9 mouse cellular contexts compared by ENCODE assay signal in the genomic region with DNA sequence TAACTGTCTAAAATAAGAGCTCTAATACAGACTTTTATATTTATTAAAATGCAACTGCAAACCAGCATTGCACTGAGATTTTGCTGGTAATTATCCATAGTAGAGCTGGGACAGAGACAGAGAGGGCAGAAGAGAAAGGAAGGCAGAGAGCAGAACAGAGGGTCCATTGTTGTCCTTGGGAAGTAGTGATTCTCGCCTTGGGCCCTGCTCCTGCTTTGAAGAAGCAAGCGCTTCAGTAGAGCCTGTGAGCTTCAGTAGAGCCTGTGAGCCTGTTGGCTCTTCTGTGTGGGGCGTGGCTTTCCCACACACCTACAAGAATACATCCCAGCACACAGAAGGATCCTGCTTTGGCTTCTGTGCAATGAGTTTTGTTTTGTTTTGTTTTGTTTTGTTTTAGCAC. TPM values are rescaled to one million over a fixed set of nuclear protein-coding genes. Genes with fewer than 3 reads are reported as not detected.
DNase-seq lines count a peak whose midpoint lies in the region; ATAC-seq and TF ChIP-seq lines count a peak whose summit lies in the region.
"Had no signal": no experiment of that assay in that cellular context is flagged by ENCODE, and none has a peak within 500 bp of the region (broad histone marks: within the 10 kb centered on the region; RNA-seq: fewer than 3 reads in every experiment).

No protein-coding gene starts in this region.

- WGBS in forebrain, embryonic 15.5 days, result 21% methylated on average over 3 of the region's 3 CpGs
- 41% methylated on average over 3 of the region's 3 CpGs for WGBS in midbrain, embryonic 10.5 days
- 63% methylated on average over 3 of the region's 3 CpGs for WGBS in lung, postnatal 0 days

- no peak overlapping the region for H3K4me2 ChIP-seq in forebrain, embryonic 15.5 days (replicated peaks)
- no peak overlapping the region for H3K4me2 ChIP-seq in lung, postnatal 0 days (replicated peaks; ENCODE audit: low read depth, low read length)

- H3K27me3 ChIP-seq in forebrain, embryonic 15.5 days, result no peaks in the 10 kb centered on the region
- H3K27me3 ChIP-seq in midbrain, embryonic 10.5 days (ENCODE audit: low read depth, poor library complexity, severe bottlenecking), result no peaks in the 10 kb centered on the region
- H3K27me3 ChIP-seq in lung, postnatal 0 days (replicated peaks; ENCODE audit: insufficient read depth, low read length), result no peaks in the 10 kb centered on the region

- no peak overlapping the region for H3K4me3 ChIP-seq in forebrain, embryonic 15.5 days
- no peak overlapping the region for H3K4me3 ChIP-seq in midbrain, embryonic 10.5 days
- no peak overlapping the region for H3K4me3 ChIP-seq in lung, postnatal 0 days (ENCODE audit: low read depth, low read length)

- H3K4me1 ChIP-seq in forebrain, embryonic 15.5 days, result peaks cover 10% of the 10 kb centered on the region
- peaks cover 10% of the 10 kb centered on the region for H3K4me1 ChIP-seq in midbrain, embryonic 10.5 days
- H3K4me1 ChIP-seq in lung, postnatal 0 days (ENCODE audit: insufficient read depth, low read depth, low read length), result no peaks in the 10 kb centered on the region

- no peak for TF ChIP-seq CTCF in lung, postnatal 0 days (IDR thresholded peaks at IDR 0.05)

- no peaks in the 10 kb centered on the region for H3K9me3 ChIP-seq in forebrain, embryonic 15.5 days
- no peaks in the 10 kb centered on the region for H3K9me3 ChIP-seq in midbrain, embryonic 10.5 days (replicated peaks)
- H3K9me3 ChIP-seq in lung, postnatal 0 days (ENCODE audit: low read length), result no peaks in the 10 kb centered on the region

- TF ChIP-seq EP300 in lung, postnatal 0 days (IDR thresholded peaks at IDR 0.05), result no peak

- H3K27ac ChIP-seq in forebrain, embryonic 15.5 days (replicated peaks), result peak overlapping the region; percentile 46
- H3K27ac ChIP-seq in midbrain, embryonic 10.5 days (replicated peaks), result peak overlapping the region; percentile 49; the same call in 1 of the 2 replicates
- no peak overlapping the region for H3K27ac ChIP-seq in lung, postnatal 0 days (ENCODE audit: low read length)

- H3K36me3 ChIP-seq in forebrain, embryonic 15.5 days, result no peaks in the 10 kb centered on the region
- H3K36me3 ChIP-seq in midbrain, embryonic 10.5 days, result no peaks in the 10 kb centered on the region
- H3K36me3 ChIP-seq in lung, postnatal 0 days (ENCODE audit: insufficient read depth, low read length), result no peaks in the 10 kb centered on the region

- ATAC-seq in forebrain, embryonic 15.5 days (replicated peaks), result peak; percentile 75
- no peak for ATAC-seq in CD4-positive, CD25-positive, alpha-beta regulatory T cell, adult 4 months
- ATAC-seq in lung, postnatal 0 days, result no peak
- ATAC-seq: intestine, embryonic 16.5 days had no signal

- DNase-seq in Muller cell, postnatal 12 days (ENCODE audit: inconsistent ontology term), result peak; percentile 58
- peak; percentile 61 for DNase-seq in brain, adult 2 months (ENCODE audit: low read depth, low spot score)
- DNase-seq in midbrain, embryonic 10.5 days (ENCODE audit: low spot score), result no peak
- DNase-seq in natural killer cell, adult 2 months (ENCODE audit: low spot score in 2 of 2), result no peak
- no peak for DNase-seq in lung, postnatal 0 days (ENCODE audit: low spot score)
- no peak for DNase-seq in urinary bladder, adult 18-20 months (ENCODE audit: low spot score in 2 of 2)

- no peak overlapping the region for H3K9ac ChIP-seq in forebrain, embryonic 15.5 days (replicated peaks)
- no peak overlapping the region for H3K9ac ChIP-seq in lung, postnatal 0 days (replicated peaks; ENCODE audit: low read depth)

RNA-seq across cellular contexts. Expression of gene Cd47, which starts 47.0 kb away (rescaled TPM):
- polyA plus RNA-seq in forebrain, embryonic 15.5 days (2015; fragmentation: Nextera tagmentation; extraction: Ambion mirVana), result 123 and 128 TPM in 2 replicates
- 38.4 and 46.3 TPM in 2 replicates for polyA plus RNA-seq in midbrain, embryonic 10.5 days (2016; fragmentation: Nextera tagmentation; extraction: Ambion mirVana)
- polyA plus RNA-seq in CD4-positive, CD25-positive, alpha-beta regulatory T cell, adult 4 months (2017; shearing (Covaris generic)), result 100 to 1,000 TPM; 184 to 254 TPM
- 219 and 245 TPM in 2 replicates for polyA plus RNA-seq in lung, postnatal 0 days (2015; fragmentation: Nextera tagmentation; extraction: Ambion mirVana)

RNA-seq across cellular contexts. Expression of gene Ift57, which starts 54.3 kb away (rescaled TPM):
- polyA plus RNA-seq in forebrain, embryonic 15.5 days (2015; fragmentation: Nextera tagmentation; extraction: Ambion mirVana), result 46.9 and 48.6 TPM in 2 replicates
- 22.8 and 28.8 TPM in 2 replicates for polyA plus RNA-seq in midbrain, embryonic 10.5 days (2016; fragmentation: Nextera tagmentation; extraction: Ambion mirVana)
- 1 to 10 TPM; 4.7 to 4.8 TPM for polyA plus RNA-seq in CD4-positive, CD25-positive, alpha-beta regulatory T cell, adult 4 months (2017; shearing (Covaris generic))
- 22.6 and 24.5 TPM in 2 replicates for polyA plus RNA-seq in lung, postnatal 0 days (2015; fragmentation: Nextera tagmentation; extraction: Ambion mirVana)

Comparison
In these comparisons a context has a peak if more than half of its experiments do, and no peak if none do; other contexts are left out.
1. DNase-seq: peak in Muller cell, postnatal 12 days (single experiment) and brain, adult 2 months (single experiment); none in midbrain, embryonic 10.5 days (single experiment), natural killer cell, adult 2 months (0 of 2), lung, postnatal 0 days (single experiment) and urinary bladder, adult 18-20 months (0 of 2).